Mouse (Mus musculus) kidney, postnatal 10 days (tissue): ENCODE measurements at regions not wholly inside any gene's neighbourhood (a gene's known extent, or its start where the extent isn't known, plus 50 kb on each side); places are given as distances from the start of the nearest gene placed in this dataset.

Experiments
- DNase-seq: peaks from one replicate; pipeline ENCODE4 v3.0.0; 2021; ENCODE audit warnings: mixed read lengths

GRCm38 (mm10) chr9:23027377-23028313 lies 195.2 kb upstream of the Bmper start:
- DNase-seq = peak; percentile 86

- no peak for DNase-seq
Observed at GRCm38 (mm10) chr9:23029421-23029820, 193.5 kb upstream of the Bmper start.

- peak; percentile 36 for DNase-seq
Observed at GRCm38 (mm10) chr9:23030138-23030537, 192.7 kb upstream of the Bmper start.

GRCm38 (mm10) chr9:23030546-23030945 lies 192.3 kb upstream of the Bmper start:
- peak; percentile 43 for DNase-seq

- DNase-seq = peak; percentile 55
Observed at GRCm38 (mm10) chr9:23031916-23032315, 191.0 kb upstream of the Bmper start.

GRCm38 (mm10) chr9:23035306-23035705 lies 187.6 kb upstream of the Bmper start:
- no peak for DNase-seq

GRCm38 (mm10) chr9:23035901-23036610 lies 186.8 kb upstream of the Bmper start:
- DNase-seq = peak; percentile 53

GRCm38 (mm10) chr9:23037513-23037914 lies 185.4 kb upstream of the Bmper start:
- DNase-seq = no peak

GRCm38 (mm10) chr9:23039588-23039987 lies 183.3 kb upstream of the Bmper start:
- no peak for DNase-seq

- no peak for DNase-seq
Observed at GRCm38 (mm10) chr9:23041025-23041424, 181.9 kb upstream of the Bmper start.

GRCm38 (mm10) chr9:23041537-23042472 lies 181.1 kb upstream of the Bmper start:
- DNase-seq = peak; percentile 26

GRCm38 (mm10) chr9:23043006-23043405 lies 179.9 kb upstream of the Bmper start:
- DNase-seq = no peak

- DNase-seq = no peak
Observed at GRCm38 (mm10) chr9:23045486-23045885, 177.4 kb upstream of the Bmper start.

GRCm38 (mm10) chr9:23050751-23051150 lies 172.1 kb upstream of the Bmper start:
- no peak for DNase-seq

GRCm38 (mm10) chr9:23059526-23059925 lies 163.3 kb upstream of the Bmper start:
- DNase-seq = no peak

- DNase-seq = no peak
Observed at GRCm38 (mm10) chr9:23060526-23060925, 162.3 kb upstream of the Bmper start.

- no peak for DNase-seq
Observed at GRCm38 (mm10) chr9:23061179-23061929, 161.5 kb upstream of the Bmper start.

GRCm38 (mm10) chr9:23062057-23062655 lies 160.7 kb upstream of the Bmper start:
- DNase-seq = no peak

GRCm38 (mm10) chr9:23062656-23063444 lies 160.0 kb upstream of the Bmper start:
- no peak for DNase-seq

- DNase-seq = no peak
Observed at GRCm38 (mm10) chr9:23064001-23064400, 158.9 kb upstream of the Bmper start.

GRCm38 (mm10) chr9:23064811-23065210 lies 158.1 kb upstream of the Bmper start:
- no peak for DNase-seq
